Mouse (Mus musculus): ENCODE measurements at regions not wholly inside any gene's neighbourhood (a gene's known extent, or its start where the extent isn't known, plus 50 kb on each side); places are given as distances from the start of the nearest gene placed in this dataset.
"Not testable (repeated sequence)": the region's sequence is repeated elsewhere in the genome, so short reads cannot be mapped to it uniquely, and the experiment has no call there.

DNA sequence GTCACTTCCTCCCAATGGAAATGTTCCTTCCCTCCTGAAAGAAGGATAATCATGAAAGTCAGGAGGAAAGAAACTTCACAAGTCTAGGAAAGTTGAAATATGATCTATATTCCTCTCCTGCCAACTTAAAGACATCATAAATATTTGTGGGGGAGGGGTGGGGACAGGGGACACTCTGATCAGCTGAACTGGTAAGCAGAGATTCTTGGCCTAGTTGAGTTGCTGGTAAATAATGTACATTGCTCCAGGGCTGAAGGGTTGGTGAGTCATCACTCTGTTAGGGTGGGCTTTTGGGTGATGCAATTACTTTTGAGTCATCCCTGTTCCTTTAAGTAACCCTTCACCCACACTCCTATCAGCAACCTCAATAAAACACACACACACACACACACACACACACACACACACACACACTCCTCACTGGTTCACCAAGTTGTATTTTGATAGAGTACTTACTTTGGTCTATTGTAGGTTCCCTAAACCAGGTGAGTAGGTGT is 56.0 kb downstream of the Ccdc71l start:
- no peak for DNase-seq

DNA sequence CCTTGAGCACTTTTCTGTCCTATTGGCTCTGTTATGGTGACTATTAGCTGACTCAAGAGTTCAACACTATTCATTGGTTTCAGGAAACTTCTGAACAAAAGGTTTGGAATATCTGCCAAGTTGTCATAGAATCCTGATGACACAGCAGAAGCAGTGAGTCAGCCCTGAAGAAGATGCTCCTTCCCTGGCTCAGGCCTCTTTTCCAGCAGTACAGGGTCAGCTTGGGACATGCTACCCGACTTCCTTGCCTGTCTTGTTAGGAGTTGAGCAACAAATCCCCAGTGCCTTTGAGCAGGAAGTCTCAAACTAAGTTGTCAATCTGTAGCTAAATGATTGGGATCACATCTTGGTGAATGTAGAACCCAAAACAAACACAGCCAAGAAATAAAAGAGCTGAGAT is 56.6 kb downstream of the Ccdc71l start:
- DNase-seq, result no peak

DNA sequence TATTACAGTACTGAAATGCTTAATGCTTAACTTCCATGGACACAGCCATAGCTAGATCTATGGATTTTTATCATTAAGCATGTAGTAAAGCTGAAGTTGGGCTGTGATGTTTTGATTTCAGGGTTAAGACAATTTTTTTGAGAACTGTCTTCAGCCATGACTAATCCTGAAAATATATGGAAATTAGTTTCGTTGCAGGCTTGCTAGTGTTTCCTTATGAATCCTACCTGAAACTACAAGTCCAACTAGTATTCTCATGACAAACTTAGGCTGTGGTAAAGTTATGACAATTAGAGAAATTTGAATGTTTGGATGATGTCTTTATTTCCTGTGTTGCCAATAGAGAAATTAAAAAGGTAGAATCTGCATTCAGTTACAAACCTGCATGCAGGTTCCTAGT is 59.7 kb downstream of the Ccdc71l start:
- no peak for DNase-seq

DNA sequence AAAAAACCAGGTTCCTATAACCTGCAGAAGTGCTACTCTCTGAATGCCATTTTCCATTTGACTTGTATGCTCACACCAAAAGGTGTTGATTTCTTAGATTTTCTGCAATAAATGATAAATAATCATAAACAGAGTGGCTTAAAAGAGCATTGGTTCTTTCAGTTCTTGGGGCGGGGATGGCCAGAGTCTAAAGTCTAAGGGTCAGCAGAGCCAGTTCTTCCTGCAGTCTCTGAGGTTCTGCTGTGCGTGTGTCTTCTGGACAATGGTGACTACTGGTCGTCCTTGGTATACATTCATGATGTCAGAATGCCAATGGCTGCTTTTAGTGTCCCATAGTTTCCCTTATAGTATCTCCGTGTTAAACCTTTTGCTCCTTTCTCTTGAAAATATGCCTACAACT is 66.3 kb downstream of the Ccdc71l start:
- no peak for DNase-seq

DNA sequence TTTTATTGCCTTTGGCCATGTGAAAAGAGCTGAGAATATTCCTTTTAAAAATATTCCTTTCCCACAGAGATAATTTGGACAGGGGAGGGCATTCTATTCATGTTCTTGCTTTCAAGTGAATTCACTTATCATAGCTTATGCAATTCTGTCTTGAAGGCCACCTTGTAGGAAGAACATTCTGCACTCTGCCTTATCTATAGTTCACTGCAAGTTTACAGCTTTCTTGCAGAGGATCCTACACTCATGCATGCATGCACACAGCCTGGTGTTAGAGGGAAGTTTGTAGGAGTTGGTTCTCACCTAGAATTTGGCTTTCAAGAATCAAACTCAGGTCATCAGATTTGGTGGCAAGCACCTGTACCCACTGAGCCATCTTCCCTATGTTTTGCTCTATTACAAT is 67.4 kb downstream of the Ccdc71l start:
- DNase-seq, result no peak

DNA sequence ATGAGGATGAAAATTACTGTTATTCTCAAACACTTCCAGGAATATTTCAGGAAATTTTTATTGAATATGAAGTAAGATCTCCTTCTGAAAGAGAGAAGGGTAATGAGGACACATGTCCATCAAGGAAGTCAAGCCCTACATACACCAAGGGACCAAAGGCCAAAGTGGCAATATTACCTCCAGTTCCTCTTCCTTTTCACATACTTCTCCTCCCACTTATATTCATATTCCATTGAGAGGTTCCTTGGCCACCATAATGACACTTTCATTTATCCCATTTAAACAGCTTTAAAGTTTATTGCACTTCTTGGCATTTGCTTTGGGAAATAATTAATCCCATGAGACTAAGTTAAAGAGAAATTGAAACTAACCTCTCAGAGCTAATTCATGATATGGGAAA is 70.9 kb downstream of the Ccdc71l start:
- no peak for DNase-seq

DNA sequence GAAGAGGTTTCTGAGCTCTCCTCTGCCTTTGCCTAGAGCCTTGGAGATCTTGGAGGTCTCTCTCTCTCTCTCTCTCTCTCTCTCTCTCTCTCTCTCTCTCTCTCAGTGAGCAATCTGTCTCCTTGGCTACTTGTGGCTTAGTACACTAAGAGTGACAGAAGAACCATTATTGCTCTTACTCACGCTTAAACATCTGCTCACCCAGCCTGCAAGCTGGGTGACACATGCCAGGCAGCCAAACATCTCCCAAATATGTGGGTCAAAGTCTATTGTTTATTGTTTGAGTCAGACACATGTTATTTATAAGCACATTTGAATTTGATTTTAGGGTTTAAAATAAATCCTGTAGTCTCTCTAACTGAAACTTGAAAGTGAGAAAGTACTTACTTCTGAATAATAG is 72.7 kb downstream of the Ccdc71l start:
- DNase-seq, result no peak

DNA sequence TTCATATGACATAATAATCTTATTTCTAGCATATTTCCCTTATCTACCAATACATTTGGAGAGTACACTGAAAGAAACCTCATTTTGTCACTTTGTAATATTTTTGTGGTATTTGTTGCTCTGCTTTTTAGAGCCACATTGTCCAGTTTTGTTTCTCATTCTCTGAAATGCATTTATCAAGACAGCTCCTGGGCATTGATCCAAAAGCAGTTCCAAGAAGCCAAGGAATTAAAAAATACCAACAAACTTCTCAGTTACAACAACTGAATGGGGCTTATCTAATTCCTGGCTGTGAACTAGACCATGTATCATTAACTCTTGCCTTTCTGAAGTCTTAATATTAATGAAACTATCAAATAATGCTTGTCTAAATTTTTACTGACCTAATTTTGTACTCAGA is 76.3 kb downstream of the Ccdc71l start:
- DNase-seq, result peak; percentile 28

DNA sequence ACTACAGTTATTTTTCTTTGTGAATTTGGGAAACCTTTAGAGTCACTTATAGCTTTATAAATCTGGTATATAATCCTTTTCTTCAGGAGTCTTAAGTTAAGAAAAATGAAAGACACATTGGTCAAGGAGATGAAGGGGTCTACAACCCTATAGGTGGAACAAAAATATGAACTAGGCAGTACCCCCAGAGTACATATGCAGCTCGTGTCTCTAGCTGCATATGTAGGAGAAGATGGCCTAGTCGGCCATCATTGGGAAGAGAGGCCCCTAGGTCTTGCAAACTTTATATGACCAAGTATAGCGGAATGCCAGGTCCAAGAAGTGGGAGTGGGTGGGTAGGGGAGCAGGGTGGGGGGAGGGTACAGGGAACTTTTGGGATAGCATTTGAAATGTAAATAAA is 76.7 kb downstream of the Ccdc71l start:
- DNase-seq, result not testable (repeated sequence)

DNA sequence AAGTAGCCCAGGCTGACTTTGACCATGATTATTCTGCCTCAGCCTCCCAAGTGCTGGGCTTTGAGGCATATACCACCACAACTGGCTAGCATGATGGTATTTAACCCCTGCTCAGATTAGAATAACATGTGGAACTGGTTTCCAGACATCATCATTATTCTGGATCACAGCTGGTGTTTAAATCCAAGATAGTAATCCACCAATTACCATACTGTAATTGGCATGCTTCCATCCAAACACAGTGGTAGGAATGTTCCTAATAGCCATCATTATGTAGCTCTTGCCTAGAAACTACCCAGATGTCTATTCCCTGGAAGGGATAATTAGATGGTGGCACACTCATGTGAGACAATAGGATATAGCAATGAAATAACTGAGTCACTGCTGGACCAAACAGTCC is 77.4 kb downstream of the Ccdc71l start:
- no peak for DNase-seq

DNA sequence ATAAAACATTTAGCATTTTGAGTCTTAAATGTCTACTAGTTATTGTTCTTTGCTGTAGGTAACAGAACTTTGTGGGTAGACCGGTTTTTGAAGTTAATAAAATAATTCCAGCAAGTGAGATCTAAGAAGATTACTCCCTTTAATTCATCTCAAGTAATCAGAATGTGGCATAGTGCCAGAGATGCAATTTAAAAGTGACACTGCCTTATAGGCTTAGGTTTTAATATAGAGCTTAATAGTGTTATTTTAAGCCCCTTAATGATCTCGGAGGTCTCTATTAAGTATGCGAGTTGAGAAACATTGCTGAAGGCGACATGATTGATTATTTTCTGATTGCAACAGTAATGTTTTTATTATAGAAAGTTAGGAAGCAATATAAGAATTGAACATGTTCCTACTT is 78.3 kb downstream of the Ccdc71l start:
- DNase-seq, result no peak

DNA sequence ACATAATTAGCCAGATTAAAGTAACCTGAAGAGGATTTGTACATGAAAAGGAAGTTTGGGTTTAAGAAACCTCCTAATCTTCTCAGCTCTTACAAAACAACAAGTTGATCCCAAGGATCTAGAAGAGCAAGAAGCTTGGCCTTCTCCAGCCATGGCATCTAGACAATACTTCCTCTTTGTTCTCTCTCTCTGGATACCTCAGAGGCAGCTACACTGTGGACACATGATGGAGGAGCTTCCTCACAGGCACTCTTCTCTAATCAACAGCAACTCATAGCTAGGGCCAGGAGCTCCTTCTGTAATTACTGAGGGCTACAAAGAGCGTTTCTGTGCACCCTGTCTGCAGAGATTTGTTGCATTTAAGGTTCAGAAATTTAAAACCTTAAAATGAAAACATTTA is 79.9 kb downstream of the Ccdc71l start:
- DNase-seq, result no peak

DNA sequence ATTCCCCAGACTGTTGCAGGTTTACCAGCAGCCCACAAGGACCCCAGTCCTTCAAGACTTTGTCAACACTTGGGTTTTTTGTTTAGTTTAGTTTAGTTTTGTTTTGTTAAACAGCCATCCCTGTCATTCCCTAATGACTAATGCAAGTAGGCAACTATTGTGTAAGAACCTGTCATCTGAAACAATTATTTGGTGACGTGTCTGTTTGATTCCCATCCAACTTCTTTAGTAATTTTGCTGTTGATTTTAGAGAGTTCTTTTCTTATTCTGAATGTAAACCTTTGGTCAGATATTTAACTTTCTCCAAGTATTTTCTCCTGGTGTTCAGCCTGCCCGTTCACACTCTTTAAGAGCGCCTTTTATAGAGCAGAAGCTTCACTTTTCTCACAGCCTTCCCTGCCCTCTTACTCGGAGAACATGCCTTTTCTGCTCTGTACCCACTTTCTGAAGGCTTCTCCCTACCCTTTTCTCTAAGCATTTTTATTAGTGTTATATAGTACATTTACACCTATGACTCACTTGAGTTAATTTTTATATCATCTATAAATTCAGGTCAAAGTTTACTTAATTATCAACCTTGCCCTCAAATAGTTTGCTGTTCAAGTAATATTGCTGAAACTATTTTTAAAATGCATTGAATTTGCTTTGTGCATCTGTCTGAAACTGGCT is 82.0 kb downstream of the Ccdc71l start:
- DNase-seq, result no peak

DNA sequence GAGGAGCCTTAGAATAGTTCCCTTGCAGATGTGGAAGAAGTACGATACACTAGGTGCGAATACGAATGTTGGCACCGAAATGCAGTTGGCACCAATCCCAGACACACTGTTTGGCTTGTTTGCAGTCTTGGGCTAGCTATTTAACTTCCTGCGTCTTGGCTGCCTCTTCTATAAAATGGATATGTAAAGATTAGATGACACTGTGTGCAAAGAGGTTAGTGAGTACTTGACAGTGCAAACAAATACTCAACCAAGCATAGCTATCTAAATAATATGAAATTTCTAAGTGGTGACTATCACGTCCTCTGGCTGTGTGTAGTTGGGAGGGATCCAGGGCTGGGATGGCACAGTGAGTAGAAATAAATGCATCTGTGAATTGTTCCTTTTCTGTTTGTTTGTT is 86.9 kb downstream of the Ccdc71l start:
- peak; percentile 73 for DNase-seq

DNA sequence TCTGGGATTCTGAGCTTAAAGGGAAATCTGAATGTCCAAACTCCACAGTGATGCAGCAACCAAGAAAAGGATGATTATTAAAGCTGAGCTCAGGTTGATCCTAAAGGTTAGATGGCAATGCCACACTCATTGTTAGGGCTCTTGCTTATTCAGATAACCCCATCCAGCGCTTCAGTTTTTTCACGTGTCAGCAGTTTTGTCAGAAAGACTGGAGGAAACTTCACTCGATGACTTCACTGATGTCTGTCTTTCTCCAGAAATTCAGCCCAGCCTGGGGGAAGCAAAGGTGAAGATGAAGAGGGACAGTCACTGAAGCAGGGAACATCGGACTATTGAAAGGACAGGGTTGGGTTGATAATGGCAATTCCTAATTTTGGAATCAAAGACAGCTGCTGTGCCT is 91.4 kb downstream of the Ccdc71l start:
- no peak for DNase-seq

DNA sequence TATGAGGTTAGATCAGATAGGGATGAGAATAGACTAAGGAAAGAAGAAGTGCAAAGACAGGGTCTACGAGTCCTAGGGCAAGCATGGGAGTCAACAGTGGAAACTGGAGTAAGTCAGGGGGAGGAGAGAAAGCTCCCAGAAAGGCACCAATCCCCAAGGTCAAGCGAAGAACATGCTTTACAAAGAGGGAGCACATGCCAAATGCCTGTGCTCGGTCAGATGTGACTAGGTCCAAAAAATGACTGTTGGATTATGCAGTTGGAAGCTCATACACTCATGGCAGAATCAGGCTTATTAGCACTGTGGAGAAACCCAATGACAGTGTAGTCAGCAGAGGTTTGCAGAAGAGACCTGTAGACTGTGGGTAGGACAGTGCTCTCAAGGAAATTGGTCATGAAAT is 100.9 kb downstream of the Ccdc71l start:
- no peak for DNase-seq

DNA sequence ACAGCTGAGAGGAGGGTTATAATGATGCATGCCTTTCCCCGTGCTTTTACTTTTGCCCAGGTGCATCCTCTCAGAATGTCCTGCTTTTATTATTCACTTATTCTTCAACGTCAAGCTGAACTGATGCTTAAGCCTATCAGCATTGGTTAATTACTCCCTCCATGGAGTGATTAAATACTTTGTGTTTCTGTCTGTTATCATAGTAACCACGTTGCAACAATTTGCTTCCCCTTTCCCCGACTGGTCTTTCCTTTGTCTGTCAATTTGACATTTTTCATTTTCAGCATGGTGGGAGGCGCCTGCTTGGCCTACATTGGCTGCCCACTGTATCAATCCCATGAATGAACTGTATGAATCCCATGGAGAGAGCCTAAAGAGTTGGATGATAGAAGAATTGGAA is 101.8 kb downstream of the Ccdc71l start:
- DNase-seq, result no peak

DNA sequence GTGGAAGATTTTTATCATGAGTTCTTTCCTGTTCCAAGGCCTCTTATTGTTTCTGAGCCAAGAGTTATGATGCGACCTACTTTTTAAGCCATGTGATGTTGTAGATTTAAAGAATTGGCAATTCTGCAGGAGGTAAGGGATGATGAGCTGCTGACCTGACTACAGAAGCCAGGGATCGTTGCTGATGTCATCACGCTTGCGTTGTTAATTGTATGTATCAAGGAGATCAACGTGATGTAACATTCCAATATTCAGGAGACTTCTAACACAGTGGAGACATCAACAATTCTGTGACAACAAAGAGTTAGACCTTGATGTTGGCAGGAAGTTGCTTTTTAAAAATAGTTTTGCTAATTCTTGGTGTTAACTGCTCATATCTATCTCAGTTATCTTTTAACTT is 102.5 kb downstream of the Ccdc71l start:
- DNase-seq, result no peak

DNA sequence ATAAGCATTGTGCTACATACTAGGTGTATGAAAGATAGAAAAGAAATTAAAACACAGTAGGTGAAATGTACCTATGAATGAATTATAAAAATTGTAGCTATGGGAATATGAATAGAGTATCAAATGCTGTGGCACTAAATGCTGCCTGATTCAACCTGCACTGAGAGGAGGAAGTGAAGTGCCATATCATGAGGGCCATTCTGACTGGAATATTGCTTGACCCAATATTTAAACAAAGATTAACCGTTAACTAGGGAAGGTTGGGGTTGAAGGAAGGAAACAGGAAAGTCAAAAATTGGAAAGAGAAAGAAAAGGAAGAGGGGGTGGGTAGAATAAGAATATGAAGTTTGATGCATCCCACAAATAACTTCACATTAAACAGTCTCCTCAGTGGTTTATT is 103.8 kb downstream of the Ccdc71l start:
- DNase-seq, result no peak

DNA sequence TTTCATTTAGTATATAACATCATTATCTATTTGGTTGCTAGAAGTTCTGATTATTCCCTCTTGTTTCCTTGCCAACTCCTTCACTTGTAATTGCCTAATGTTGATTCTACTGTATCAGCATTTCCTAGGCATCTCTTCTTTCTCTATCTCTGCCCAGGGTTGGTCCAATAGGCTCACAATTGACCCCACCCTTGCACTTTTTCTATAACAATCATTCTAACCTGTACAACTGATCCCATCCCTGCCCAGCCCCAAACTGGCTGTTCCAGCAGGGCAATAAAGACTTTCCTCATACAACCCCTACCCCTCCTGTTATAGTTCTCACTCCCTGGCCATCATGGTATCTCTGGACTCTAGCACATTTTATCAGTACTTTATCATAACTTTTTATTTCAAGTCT is 104.3 kb downstream of the Ccdc71l start:
- DNase-seq, result no peak

DNA sequence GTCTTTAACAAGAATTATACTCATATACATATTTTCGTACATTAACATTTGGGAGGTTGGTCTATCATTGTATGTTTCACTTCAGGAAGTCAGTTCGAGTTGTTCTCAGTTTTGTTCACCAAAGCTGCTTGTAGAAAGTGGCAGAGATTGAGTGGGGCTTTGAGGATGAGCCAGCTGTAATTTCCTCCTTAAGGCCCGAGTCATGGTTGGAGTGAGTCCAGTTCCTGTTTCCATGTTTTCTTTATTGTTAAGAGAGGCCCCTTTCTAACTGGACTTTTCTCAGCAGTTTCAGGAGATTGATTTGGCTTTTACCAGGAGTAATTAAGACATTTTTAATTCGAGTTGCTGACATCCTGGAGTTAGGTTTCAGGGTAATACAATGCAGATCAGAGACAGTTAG is 107.7 kb downstream of the Ccdc71l start:
- DNase-seq, result peak; percentile 17

DNA sequence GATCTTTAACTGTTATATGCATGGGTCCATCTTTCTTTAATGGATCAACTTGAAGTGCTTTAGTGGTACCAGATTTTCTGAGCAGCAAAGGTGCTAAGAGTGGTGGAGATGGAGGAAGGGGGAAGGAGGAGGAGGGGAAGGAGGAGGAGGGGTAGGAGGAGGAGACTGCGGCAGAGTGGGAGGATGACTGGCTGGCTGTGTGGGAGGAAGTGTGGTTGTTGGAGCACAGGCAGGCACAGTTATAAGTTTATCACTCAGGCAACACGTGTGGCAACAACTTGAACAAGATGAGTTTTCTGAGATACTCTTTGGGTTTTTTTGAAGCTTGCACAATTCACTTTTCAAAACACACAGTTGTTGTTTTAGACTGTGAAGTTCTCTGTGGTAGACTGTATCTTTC is 108.2 kb downstream of the Ccdc71l start:
- DNase-seq, result no peak

DNA sequence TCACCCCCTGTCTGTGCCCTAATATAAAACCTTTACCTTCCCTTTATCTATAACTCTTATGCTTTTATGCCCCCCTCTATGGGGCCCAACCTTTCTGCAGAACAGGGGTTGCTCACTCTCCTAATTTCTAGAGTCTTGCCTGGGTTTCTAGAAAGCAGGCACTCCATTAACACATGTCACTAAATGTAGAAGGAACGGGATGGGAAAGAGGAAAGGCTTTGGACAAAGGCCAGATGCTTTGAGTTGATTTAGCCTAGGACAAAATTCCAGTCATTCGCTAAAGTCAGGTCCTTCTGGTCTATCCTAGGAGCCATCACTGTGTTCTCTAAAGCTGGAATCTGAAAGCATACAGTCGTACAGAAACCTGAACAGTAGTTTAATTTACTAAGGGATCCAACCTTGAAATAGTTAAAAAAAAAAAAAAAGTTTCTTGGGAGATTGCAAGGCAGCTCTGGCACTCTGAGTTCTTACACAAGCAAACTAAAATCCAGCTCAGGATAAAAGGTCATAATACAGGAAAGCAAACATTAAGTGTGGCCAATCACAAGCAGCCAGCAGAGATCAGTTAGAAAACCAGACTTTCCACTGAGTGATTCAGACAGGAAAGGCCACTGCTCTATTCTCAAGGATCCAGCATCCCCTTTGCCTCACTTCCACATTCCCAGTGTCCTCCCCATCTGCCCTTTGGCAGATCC is 109.5 kb downstream of the Ccdc71l start:
- DNase-seq, result peak; percentile 3

DNA sequence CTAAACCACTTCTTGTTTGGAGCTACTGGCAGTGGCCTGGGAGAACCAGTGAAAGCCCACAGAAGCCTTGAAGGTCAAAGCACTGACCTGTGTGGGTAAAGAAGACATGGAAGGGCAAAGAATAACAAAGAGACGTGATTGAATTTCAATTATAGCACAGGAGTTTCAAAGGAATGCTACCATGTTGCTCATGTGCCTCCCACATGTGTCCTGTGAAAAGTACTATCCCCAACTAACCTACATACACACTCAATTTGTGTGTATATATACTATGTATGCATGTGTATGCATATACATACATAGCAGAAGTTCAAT is 110.0 kb downstream of the Ccdc71l start:
- DNase-seq, result no peak

All from lung, postnatal 14 days (tissue).